Mouse (Mus musculus): ENCODE data around the gene Chchd3. TPM values are rescaled to one million over a fixed set of nuclear protein-coding genes. Genes with fewer than 3 reads are reported as not detected.

Gene Chchd3
- total and polyA plus RNA-seq, 3 experiments = 205 to 243 TPM; not detected in 1

GRCm38 (mm10) chr6:32793575-32793974 lies 266.5 kb downstream of the Chchd3 start:
- Histone ChIP-seq H3K27me3 (ENCODE audit: control insufficient read depth in 1 of 2, insufficient read depth in 2 of 2, low read length in 2 of 2) (no peaks in the 10 kb centered on the region), H3K79me2 (ENCODE audit: control insufficient read depth, insufficient read depth, low read length, poor library complexity) (no peaks in the 10 kb centered on the region), H3K9ac (ENCODE audit: control insufficient read depth, low read depth, low read length, poor library complexity, severe bottlenecking) (no peak overlapping the region), H3K36me3 (ENCODE audit: control insufficient read depth in 1 of 2, insufficient read depth in 2 of 2, low read length in 2 of 2) (no peaks in the 10 kb centered on the region; a peak in 1 of 4 replicates), H3K27ac (ENCODE audit: control insufficient read depth, low read depth, low read length) (no peak overlapping the region), H3K9me3 (replicated peaks; ENCODE audit: insufficient read depth, low read length) (no peaks in the 10 kb centered on the region), H3K4me1 (ENCODE audit: control insufficient read depth in 1 of 2, insufficient read depth in 2 of 2, low read length in 2 of 2) (no peaks in the 10 kb centered on the region), H3K4me3 (ENCODE audit: control insufficient read depth in 1 of 2, insufficient read depth in 1 of 2, low read depth in 2 of 2, low read length in 2 of 2) (no peak overlapping the region)
- TF ChIP-seq NELFE (IDR thresholded peaks at IDR 0.05; ENCODE audit: low read depth, low read length) = no peak
- TF ChIP-seq CHD2 (IDR thresholded peaks at IDR 0.05; ENCODE audit: low read length) = no peak
- no peak for DNase-seq (ENCODE audit: low read depth, low spot score)

- no peak for TF ChIP-seq POLR2AphosphoS5 (IDR thresholded peaks at IDR 0.05; ENCODE audit: borderline replicate concordance, low read depth, low read length)
- no peak for TF ChIP-seq SMC3 (IDR thresholded peaks at IDR 0.05; ENCODE audit: low read depth, low read length)
- no peak for TF ChIP-seq NRF1 (IDR thresholded peaks at IDR 0.05; ENCODE audit: insufficient read depth, low read depth, low read length, poor library complexity, severe bottlenecking)
- no peak overlapping the region for H3K27ac ChIP-seq (ENCODE audit: control insufficient read depth, low read depth, low read length)
- no peak overlapping the region for H3K4me3 ChIP-seq (ENCODE audit: control insufficient read depth in 1 of 2, insufficient read depth in 1 of 2, low read depth in 2 of 2, low read length in 2 of 2)
- no peaks in the 10 kb centered on the region for H3K4me1 ChIP-seq (ENCODE audit: control insufficient read depth in 1 of 2, insufficient read depth in 2 of 2, low read length in 2 of 2)
- DNase-seq (ENCODE audit: low read depth, low spot score) = no peak
- no peaks in the 10 kb centered on the region for H3K9me3 ChIP-seq (replicated peaks; ENCODE audit: insufficient read depth, low read length)
- H3K36me3 ChIP-seq (ENCODE audit: control insufficient read depth in 1 of 2, insufficient read depth in 2 of 2, low read length in 2 of 2) = no peaks in the 10 kb centered on the region; a peak in 1 of 4 replicates
- no peak overlapping the region for H3K9ac ChIP-seq (ENCODE audit: control insufficient read depth, low read depth, low read length, poor library complexity, severe bottlenecking)
- H3K79me2 ChIP-seq (ENCODE audit: control insufficient read depth, insufficient read depth, low read length, poor library complexity) = no peaks in the 10 kb centered on the region
- H3K27me3 ChIP-seq (ENCODE audit: control insufficient read depth in 1 of 2, insufficient read depth in 2 of 2, low read length in 2 of 2) = no peaks in the 10 kb centered on the region
Measured at GRCm38 (mm10) chr6:32793163-32793562, 266.9 kb downstream of the Chchd3 start.

- TF ChIP-seq GATA1 (IDR thresholded peaks at IDR 0.05; ENCODE audit: low read depth, low read length) (no peak), CTCF (IDR thresholded peaks at IDR 0.05 in 2 of 3, conservative IDR thresholded peaks at IDR 0.05 in 1 of 3; ENCODE audit: control insufficient read depth in 1 of 3, insufficient read depth in 1 of 3, low read depth in 2 of 3, low read length in 3 of 3, poor library complexity in 1 of 3, severe bottlenecking in 1 of 3) (no peak), ETS1 (IDR thresholded peaks at IDR 0.05; ENCODE audit: low read depth, low read length) (no peak), TCF12 (IDR thresholded peaks at IDR 0.05; ENCODE audit: low read depth, low read length) (no peak), ZC3H11A (IDR thresholded peaks at IDR 0.05; ENCODE audit: low read depth, low read length) (no peak), MXI1 (IDR thresholded peaks at IDR 0.05; ENCODE audit: low read depth, low read length) (no peak), E2F4 (IDR thresholded peaks at IDR 0.05; ENCODE audit: borderline replicate concordance, low read depth, low read length) (no peak), MAFK (IDR thresholded peaks at IDR 0.05; ENCODE audit: borderline replicate concordance, low read depth, low read length) (no peak), POLR2A (IDR thresholded peaks at IDR 0.05; ENCODE audit: control insufficient read depth in 1 of 2, insufficient read depth in 1 of 2, low read depth in 1 of 2, low read length in 2 of 2, poor library complexity in 1 of 2) (no peak), UBTF (IDR thresholded peaks at IDR 0.05; ENCODE audit: borderline replicate concordance, insufficient read depth, low read depth, low read length) (no peak), ZMIZ1 (IDR thresholded peaks at IDR 0.05; ENCODE audit: low read depth, low read length) (no peak), CHD1 (IDR thresholded peaks at IDR 0.05; ENCODE audit: low read depth, low read length) (no peak), SMC3 (IDR thresholded peaks at IDR 0.05; ENCODE audit: low read depth, low read length) (no peak), TAL1 (IDR thresholded peaks at IDR 0.05; ENCODE audit: low read length) (no peak), GABPA (IDR thresholded peaks at IDR 0.05; ENCODE audit: low read depth, low read length) (no peak), ELF1 (IDR thresholded peaks at IDR 0.05; ENCODE audit: low read depth, low read length) (no peak), NRF1 (IDR thresholded peaks at IDR 0.05; ENCODE audit: insufficient read depth, low read depth, low read length, poor library complexity, severe bottlenecking) (no peak)
- DNase-seq (ENCODE audit: low read depth, low spot score) = no peak
- H3K27ac ChIP-seq (ENCODE audit: control insufficient read depth, low read depth, low read length) = no peak overlapping the region
- no peak overlapping the region for H3K9ac ChIP-seq (ENCODE audit: control insufficient read depth, low read depth, low read length, poor library complexity, severe bottlenecking)
- no peaks in the 10 kb centered on the region for H3K4me1 ChIP-seq (ENCODE audit: control insufficient read depth in 1 of 2, insufficient read depth in 2 of 2, low read length in 2 of 2)
- H3K36me3 ChIP-seq (ENCODE audit: control insufficient read depth in 1 of 2, insufficient read depth in 2 of 2, low read length in 2 of 2) = no peaks in the 10 kb centered on the region; a peak in 1 of 4 replicates
- no peak overlapping the region for H3K4me3 ChIP-seq (ENCODE audit: control insufficient read depth in 1 of 2, insufficient read depth in 1 of 2, low read depth in 2 of 2, low read length in 2 of 2)
- no peaks in the 10 kb centered on the region for H3K27me3 ChIP-seq (ENCODE audit: control insufficient read depth in 1 of 2, insufficient read depth in 2 of 2, low read length in 2 of 2)
- H3K9me3 ChIP-seq (replicated peaks; ENCODE audit: insufficient read depth, low read length) = no peaks in the 10 kb centered on the region
- H3K79me2 ChIP-seq (ENCODE audit: control insufficient read depth, insufficient read depth, low read length, poor library complexity) = no peaks in the 10 kb centered on the region
Measured at GRCm38 (mm10) chr6:32790487-32790886, 269.6 kb downstream of the Chchd3 start.
